Comparison of ENCODE assay signal across 9 mouse cellular contexts in genomic region chr17:35752221-35752811, GRCm38 (mm10). TPM values are rescaled to one million over a fixed set of nuclear protein-coding genes. Genes with fewer than 3 reads are reported as not detected.
DNase-seq lines count a peak whose midpoint lies in the region; ATAC-seq and TF ChIP-seq lines count a peak whose summit lies in the region.
"Had no signal": no experiment of that assay in that cellular context is flagged by ENCODE, and none has a peak within 500 bp of the region (broad histone marks: within the 10 kb centered on the region; RNA-seq: fewer than 3 reads in every experiment).

No protein-coding gene starts in this region.

- H3K4me3 ChIP-seq in kidney, adult 2 months (ENCODE audit: insufficient read depth, low read depth, low read length): no peak overlapping the region
- no peak overlapping the region for H3K4me3 ChIP-seq in kidney, embryonic 14.5 days (ENCODE audit: low read length)
- H3K4me3 ChIP-seq in heart, embryonic 15.5 days: no peak overlapping the region
- H3K4me3 ChIP-seq in forebrain, embryonic 10.5 days: no peak overlapping the region

- no peak overlapping the region for H3K9ac ChIP-seq in kidney, embryonic 14.5 days (ENCODE audit: low read depth, low read length)
- no peak overlapping the region for H3K9ac ChIP-seq in heart, embryonic 15.5 days

- H3K4me2 ChIP-seq in kidney, embryonic 14.5 days (replicated peaks; ENCODE audit: low read depth, low read length): no peak overlapping the region
- no peak overlapping the region for H3K4me2 ChIP-seq in heart, embryonic 15.5 days

- WGBS in kidney, adult 2 months: 52% methylated on average over 7 of the region's 7 CpGs
- WGBS in kidney, embryonic 14.5 days: 61% methylated on average over 7 of the region's 7 CpGs
- 48% methylated on average over 7 of the region's 7 CpGs for WGBS in heart, embryonic 15.5 days
- 71% methylated on average over 7 of the region's 7 CpGs for WGBS in forebrain, embryonic 10.5 days

- ATAC-seq in kidney, embryonic 14.5 days (ENCODE audit: low FRiP score, low TSS enrichment): no peak
- 0 out of 2 replicates have a peak, but pooled peaks have one; percentile 10 for ATAC-seq in heart, embryonic 15.5 days (replicated peaks; ENCODE audit: insufficient number of reproducible peaks, insufficient read depth, low FRiP score, low read depth)
- peak; percentile 68 for ATAC-seq in megakaryocyte-erythroid progenitor cell, adult 5-6 weeks (replicated peaks; ENCODE audit: low FRiP score, low TSS enrichment, poor library complexity, severe bottlenecking)
- no peak for ATAC-seq in CD4-positive, CD25-positive, alpha-beta regulatory T cell, adult 4 months

- peak overlapping the region; percentile 9; the same call in 1 of the 2 replicates for H3K27ac ChIP-seq in kidney, adult 2 months (ENCODE audit: insufficient read depth, low read depth, low read length)
- no peak overlapping the region for H3K27ac ChIP-seq in kidney, embryonic 14.5 days (ENCODE audit: low read depth, low read length)
- no peak overlapping the region for H3K27ac ChIP-seq in heart, embryonic 15.5 days
- H3K27ac ChIP-seq in forebrain, embryonic 10.5 days: no peak overlapping the region
- H3K27ac ChIP-seq: kidney, postnatal 0 days had no signal

- H3K4me1 ChIP-seq in kidney, adult 2 months (ENCODE audit: control insufficient read depth, insufficient read depth, low read length): no peaks in the 10 kb centered on the region
- H3K4me1 ChIP-seq in kidney, embryonic 14.5 days (ENCODE audit: control insufficient read depth, insufficient read depth, low read length): no peaks in the 10 kb centered on the region
- H3K4me1 ChIP-seq in heart, embryonic 15.5 days (replicated peaks): peaks cover 13% of the 10 kb centered on the region; the same call in 1 of the 2 replicates
- no peaks in the 10 kb centered on the region for H3K4me1 ChIP-seq in forebrain, embryonic 10.5 days

- no peak for TF ChIP-seq CTCF in kidney, adult 2 months (conservative IDR thresholded peaks at IDR 0.05; ENCODE audit: insufficient read depth, insufficient read length, low read depth, low read length)

- no peaks in the 10 kb centered on the region for H3K27me3 ChIP-seq in kidney, adult 2 months (replicated peaks; ENCODE audit: control insufficient read depth, insufficient read depth, low read length)
- no peaks in the 10 kb centered on the region for H3K27me3 ChIP-seq in kidney, embryonic 14.5 days (ENCODE audit: control insufficient read depth, insufficient read depth, low read length)
- no peaks in the 10 kb centered on the region for H3K27me3 ChIP-seq in heart, embryonic 15.5 days
- H3K27me3 ChIP-seq in forebrain, embryonic 10.5 days (ENCODE audit: poor library complexity, severe bottlenecking): no peaks in the 10 kb centered on the region

- DNase-seq in kidney, adult 2 months: peak; percentile 70
- DNase-seq in cerebellum, adult 18-20 months: peak; percentile 50 to 52
- peak; percentile 34 to 36 for DNase-seq in layer of hippocampus, postnatal 36 days
- no peak for DNase-seq in forebrain, embryonic 10.5 days (ENCODE audit: extremely low spot score, low spot score)

- no peaks in the 10 kb centered on the region for H3K36me3 ChIP-seq in kidney, adult 2 months (ENCODE audit: control insufficient read depth, insufficient read depth, low read length)
- H3K36me3 ChIP-seq in kidney, embryonic 14.5 days (ENCODE audit: control insufficient read depth, insufficient read depth, low read length): no peaks in the 10 kb centered on the region
- H3K36me3 ChIP-seq in heart, embryonic 15.5 days: no peaks in the 10 kb centered on the region
- no peaks in the 10 kb centered on the region for H3K36me3 ChIP-seq in forebrain, embryonic 10.5 days (replicated peaks)

- no peak for TF ChIP-seq POLR2A in kidney, adult 2 months (IDR thresholded peaks at IDR 0.05; ENCODE audit: low read depth, low read length)

- no peaks in the 10 kb centered on the region for H3K9me3 ChIP-seq in kidney, embryonic 14.5 days (ENCODE audit: control insufficient read depth, low read length)
- H3K9me3 ChIP-seq in heart, embryonic 15.5 days (replicated peaks): no peaks in the 10 kb centered on the region
- H3K9me3 ChIP-seq in forebrain, embryonic 10.5 days: no peaks in the 10 kb centered on the region

RNA-seq across cellular contexts. Expression of gene Ddr1, which starts 47.9 kb away (rescaled TPM):
- polyA plus RNA-seq in kidney, adult 2 months (2012; rRNA removed): 91.2 and 109 TPM in 2 replicates
- polyA plus RNA-seq in kidney, embryonic 14.5 days (2014; fragmentation: Nextera tagmentation; extraction: Ambion mirVana): 34.6 and 52.0 TPM in 2 replicates
- polyA plus RNA-seq in heart, embryonic 15.5 days (2015; fragmentation: Nextera tagmentation; extraction: Ambion mirVana): 109 and 125 TPM in 2 replicates
- 10 to 100 TPM; 62.7 to 63.9 TPM for total RNA-seq in layer of hippocampus, postnatal 36 days (2021)
- total RNA-seq in megakaryocyte-erythroid progenitor cell, adult 5-6 weeks (2014; fragmentation: Nextera tagmentation): not detected in 2 replicates
- total RNA-seq in megakaryocyte-erythroid progenitor cell, adult 5-6 weeks (2017): not detected in 2 replicates
- under 1 TPM; 0.65 TPM for polyA plus RNA-seq in CD4-positive, CD25-positive, alpha-beta regulatory T cell, adult 4 months (2017; shearing (Covaris generic))
- polyA plus RNA-seq in forebrain, embryonic 10.5 days (2016; fragmentation: Nextera tagmentation; extraction: Ambion mirVana): 105 and 112 TPM in 2 replicates

Comparison
In these comparisons a context has a peak if more than half of its experiments do, and no peak if none do; other contexts are left out.
1. ATAC-seq: peak in heart, embryonic 15.5 days (single experiment) and megakaryocyte-erythroid progenitor cell, adult 5-6 weeks (single experiment); none in kidney, embryonic 14.5 days (single experiment) and CD4-positive, CD25-positive, alpha-beta regulatory T cell, adult 4 months (single experiment).
2. RNA of gene Ddr1, which starts 47.9 kb away (polyA plus RNA-seq): 105 to 112 TPM in forebrain, embryonic 10.5 days, 109 to 125 TPM in heart, embryonic 15.5 days, 91.2 to 109 TPM in kidney, adult 2 months and 34.6 to 52.0 TPM in kidney, embryonic 14.5 days; 0.65 TPM in CD4-positive, CD25-positive, alpha-beta regulatory T cell, adult 4 months; every median in the first group is over 10 times any median in the second.